Mouse (Mus musculus): ENCODE measurements around the gene Il4i1. TPM values are rescaled to one million over a fixed set of nuclear protein-coding genes. Genes with fewer than 3 reads are reported as not detected.

Gene Il4i1
- polyA plus RNA-seq, 1 experiment, result 4.7 TPM

DNA sequence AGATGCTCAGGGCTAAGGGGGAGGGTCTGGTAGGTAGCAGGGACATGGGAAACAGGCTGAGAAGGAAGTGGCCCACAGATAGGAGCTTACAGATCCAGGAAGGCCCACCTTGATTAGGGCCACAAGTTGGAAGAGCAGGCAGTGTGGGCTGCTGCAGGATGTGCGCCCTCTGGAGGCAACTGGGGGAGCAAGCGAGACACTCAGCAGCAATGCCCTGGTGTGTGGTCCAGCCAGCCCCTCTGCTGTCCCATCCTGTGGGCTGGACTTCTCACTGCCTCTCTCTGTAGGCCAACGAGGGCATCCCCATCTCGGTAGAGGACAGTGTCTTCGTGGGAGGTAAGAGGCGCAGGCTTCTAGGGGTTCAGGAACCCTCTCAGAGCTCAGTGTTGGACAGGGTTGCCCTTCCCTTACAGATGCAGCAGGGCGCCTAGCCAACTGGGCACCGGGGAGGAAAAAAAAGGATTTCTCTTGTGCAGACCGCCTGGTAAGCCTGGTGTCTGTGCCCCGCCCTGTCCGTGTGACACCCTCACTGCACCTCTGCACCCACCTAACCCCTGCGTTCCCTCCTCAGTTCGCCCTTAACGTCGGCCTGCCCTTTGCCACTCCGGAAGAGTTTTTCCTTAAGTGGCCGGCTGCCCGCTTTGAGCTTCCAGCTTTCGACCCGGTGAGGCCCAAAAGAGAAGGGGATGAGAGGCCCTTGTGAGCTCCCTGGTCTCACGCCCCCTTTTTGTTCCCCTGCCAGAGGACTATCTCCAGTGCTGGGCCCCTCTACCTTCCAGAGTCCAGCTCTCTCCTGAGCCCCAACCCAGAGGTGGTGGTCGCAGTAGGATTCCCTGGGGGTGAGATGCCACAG is 44.6 kb downstream of the Il4i1 start:
- H3K4me1 ChIP-seq (ENCODE audit: control insufficient read depth, insufficient read depth, low read length), result no peaks in the 10 kb centered on the region
- H3K27me3 ChIP-seq (ENCODE audit: control insufficient read depth, insufficient read depth, low read length, poor library complexity, severe bottlenecking), result no peaks in the 10 kb centered on the region
- no peak overlapping the region for H3K4me3 ChIP-seq (ENCODE audit: low read depth, low read length)
- H3K9me3 ChIP-seq (replicated peaks; ENCODE audit: control insufficient read depth, insufficient read depth, low read length, poor library complexity, severe bottlenecking), result no peaks in the 10 kb centered on the region
- peaks cover 11% of the 10 kb centered on the region; the same call in 1 of the 2 replicates for H3K36me3 ChIP-seq (ENCODE audit: control insufficient read depth, insufficient read depth, low read length, poor library complexity, severe bottlenecking)
- H3K27ac ChIP-seq (ENCODE audit: insufficient read depth, low read length), result no peak overlapping the region
- peak; percentile 99 for TF ChIP-seq CTCF (IDR thresholded peaks at IDR 0.05; ENCODE audit: low read depth, low read length)
- no peak for TF ChIP-seq EP300 (IDR thresholded peaks at IDR 0.05; ENCODE audit: insufficient read depth, low read depth, low read length)
- H3K9ac ChIP-seq (ENCODE audit: low read depth, poor library complexity, severe bottlenecking), result no peak overlapping the region

- Histone ChIP-seq H3K4me1 (ENCODE audit: control insufficient read depth, insufficient read depth, low read length) (no peaks in the 10 kb centered on the region), H3K4me3 (ENCODE audit: low read depth, low read length) (no peak overlapping the region), H3K27ac (ENCODE audit: insufficient read depth, low read length) (no peak overlapping the region), H3K36me3 (ENCODE audit: control insufficient read depth, insufficient read depth, low read length, poor library complexity, severe bottlenecking) (peaks cover 11% of the 10 kb centered on the region; the same call in 1 of the 2 replicates), H3K27me3 (ENCODE audit: control insufficient read depth, insufficient read depth, low read length, poor library complexity, severe bottlenecking) (no peaks in the 10 kb centered on the region), H3K9ac (ENCODE audit: low read depth, poor library complexity, severe bottlenecking) (no peak overlapping the region), H3K9me3 (replicated peaks; ENCODE audit: control insufficient read depth, insufficient read depth, low read length, poor library complexity, severe bottlenecking) (no peaks in the 10 kb centered on the region)
- TF ChIP-seq CTCF (IDR thresholded peaks at IDR 0.05; ENCODE audit: low read depth, low read length), result no peak
- no peak for TF ChIP-seq EP300 (IDR thresholded peaks at IDR 0.05; ENCODE audit: insufficient read depth, low read depth, low read length)
- TF ChIP-seq POLR2A (IDR thresholded peaks at IDR 0.05; ENCODE audit: insufficient read depth, low read length), result no peak
These were observed 45.2 kb downstream of the Il4i1 start for GRCm38 (mm10) chr7:44861429-44861816.

DNA sequence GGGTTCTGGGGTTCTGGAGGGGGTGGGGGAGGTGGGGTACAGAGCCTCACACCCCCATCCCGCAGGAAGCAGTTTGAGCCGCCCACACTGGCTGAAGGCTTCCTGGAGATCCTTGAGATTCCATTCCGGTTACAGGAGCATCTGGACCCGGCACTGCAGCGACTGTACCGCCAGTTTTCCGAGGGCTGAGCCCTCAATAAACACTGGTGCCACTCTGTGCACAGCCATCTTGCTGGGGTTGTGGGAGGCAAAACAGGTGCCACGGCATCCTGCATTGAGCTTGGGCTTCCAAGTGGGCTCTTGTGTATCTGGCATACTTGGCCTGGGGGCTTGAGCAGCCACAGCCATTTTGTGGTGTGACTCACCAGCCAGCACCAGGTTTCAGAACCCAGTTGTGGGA is 46.2 kb downstream of the Il4i1 start:
- peaks cover 1% of the 10 kb centered on the region for H3K4me1 ChIP-seq (ENCODE audit: control insufficient read depth, insufficient read depth, low read length)
- H3K4me3 ChIP-seq (ENCODE audit: low read depth, low read length), result no peak overlapping the region
- TF ChIP-seq EP300 (IDR thresholded peaks at IDR 0.05; ENCODE audit: insufficient read depth, low read depth, low read length) (no peak), POLR2A (IDR thresholded peaks at IDR 0.05; ENCODE audit: insufficient read depth, low read length) (no peak), CTCF (IDR thresholded peaks at IDR 0.05; ENCODE audit: low read depth, low read length) (no peak)
- no peak overlapping the region for H3K9ac ChIP-seq (ENCODE audit: low read depth, poor library complexity, severe bottlenecking)
- H3K27ac ChIP-seq (ENCODE audit: insufficient read depth, low read length), result no peak overlapping the region
- peaks cover 11% of the 10 kb centered on the region; the same call in 1 of the 2 replicates for H3K36me3 ChIP-seq (ENCODE audit: control insufficient read depth, insufficient read depth, low read length, poor library complexity, severe bottlenecking)
- H3K27me3 ChIP-seq (ENCODE audit: control insufficient read depth, insufficient read depth, low read length, poor library complexity, severe bottlenecking), result no peaks in the 10 kb centered on the region
- H3K9me3 ChIP-seq (replicated peaks; ENCODE audit: control insufficient read depth, insufficient read depth, low read length, poor library complexity, severe bottlenecking), result no peaks in the 10 kb centered on the region

GRCm38 (mm10) chr7:44863210-44863609 is 47.0 kb downstream of the Il4i1 start:
- Histone ChIP-seq H3K9me3 (replicated peaks; ENCODE audit: control insufficient read depth, insufficient read depth, low read length, poor library complexity, severe bottlenecking) (no peaks in the 10 kb centered on the region), H3K4me1 (ENCODE audit: control insufficient read depth, insufficient read depth, low read length) (peaks cover 2% of the 10 kb centered on the region), H3K36me3 (ENCODE audit: control insufficient read depth, insufficient read depth, low read length, poor library complexity, severe bottlenecking) (peaks cover 11% of the 10 kb centered on the region; the same call in 1 of the 2 replicates), H3K4me3 (ENCODE audit: low read depth, low read length) (no peak overlapping the region), H3K9ac (ENCODE audit: low read depth, poor library complexity, severe bottlenecking) (no peak overlapping the region), H3K27me3 (ENCODE audit: control insufficient read depth, insufficient read depth, low read length, poor library complexity, severe bottlenecking) (no peaks in the 10 kb centered on the region), H3K27ac (ENCODE audit: insufficient read depth, low read length) (no peak overlapping the region)
- TF ChIP-seq CTCF (IDR thresholded peaks at IDR 0.05; ENCODE audit: low read depth, low read length), result no peak
- no peak for TF ChIP-seq POLR2A (IDR thresholded peaks at IDR 0.05; ENCODE audit: insufficient read depth, low read length)
- no peak for TF ChIP-seq EP300 (IDR thresholded peaks at IDR 0.05; ENCODE audit: insufficient read depth, low read depth, low read length)

- Histone ChIP-seq H3K27me3 (ENCODE audit: control insufficient read depth, insufficient read depth, low read length, poor library complexity, severe bottlenecking) (no peaks in the 10 kb centered on the region), H3K27ac (ENCODE audit: insufficient read depth, low read length) (no peak overlapping the region), H3K36me3 (ENCODE audit: control insufficient read depth, insufficient read depth, low read length, poor library complexity, severe bottlenecking) (peaks cover 11% of the 10 kb centered on the region; the same call in 1 of the 2 replicates), H3K4me1 (ENCODE audit: control insufficient read depth, insufficient read depth, low read length) (peaks cover 2% of the 10 kb centered on the region), H3K9ac (ENCODE audit: low read depth, poor library complexity, severe bottlenecking) (no peak overlapping the region), H3K9me3 (replicated peaks; ENCODE audit: control insufficient read depth, insufficient read depth, low read length, poor library complexity, severe bottlenecking) (no peaks in the 10 kb centered on the region), H3K4me3 (ENCODE audit: low read depth, low read length) (no peak overlapping the region)
- no peak for TF ChIP-seq EP300 (IDR thresholded peaks at IDR 0.05; ENCODE audit: insufficient read depth, low read depth, low read length)
- TF ChIP-seq POLR2A (IDR thresholded peaks at IDR 0.05; ENCODE audit: insufficient read depth, low read length), result no peak
- no peak for TF ChIP-seq CTCF (IDR thresholded peaks at IDR 0.05; ENCODE audit: low read depth, low read length)
These were observed 47.9 kb downstream of the Il4i1 start for GRCm38 (mm10) chr7:44863982-44864494.

Data from ES-Bruce4 (cell line).